Mouse (Mus musculus) lung, adult 10 weeks (tissue): Measurements from ENCODE around the gene Sox3. TPM values are rescaled to one million over a fixed set of nuclear protein-coding genes. Genes with fewer than 3 reads are reported as not detected.

Experiments used
- polyA plus RNA-seq: library from polyadenylated mRNA; stranded (reverse); fragments of 350-450 nt; fragmentation: Illumina TruSeq; extraction: RNeasy Lipid Tissue Mini Kit (QIAGEN cat#74804); gene quantifications from one replicate; pipeline ENCODE4 v1.2.3, GENCODE M21; 2014; ENCODE audit warnings: low read depth, low replicate concordance; ENCODE audit not compliant: insufficient read depth

Sox3 gene
- not detected for polyA plus RNA-seq

GRCm38 (mm10) chrX:60892801-60893681 is at the start of gene Sox3:
Sox3 (minus strand) TSS chrX:60893430.

